Mouse (Mus musculus): ENCODE data around the gene Insl3. TPM values are rescaled to one million over a fixed set of nuclear protein-coding genes. Genes with fewer than 3 reads are reported as not detected.
A peak's percentile ranks its signal among the peaks of the same experiment; 100 is the strongest.

Insl3 gene
- polyA plus RNA-seq, 1 experiment from 2014 or later, result 0.48 TPM

DNA sequence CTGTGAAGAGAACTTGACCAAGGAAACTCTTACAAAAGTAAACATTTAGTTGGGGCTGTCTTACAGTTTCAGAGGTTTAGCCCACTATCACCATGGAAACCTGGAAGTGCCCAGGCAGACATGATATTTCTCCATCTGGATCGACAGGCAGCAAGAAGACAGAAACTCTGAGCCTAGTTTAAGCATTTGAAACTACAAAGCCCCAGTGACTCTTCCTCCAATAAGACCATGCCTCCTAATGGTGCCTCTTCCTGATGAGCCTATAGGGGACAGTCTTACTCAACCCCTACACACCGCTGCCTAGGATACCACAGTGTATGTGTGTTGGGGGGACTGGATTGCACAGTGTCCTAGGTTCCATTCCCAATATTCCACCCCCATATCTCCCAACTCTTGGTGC lies 14.9 kb upstream of the Insl3 start:
- WGBS, result 60% methylated on average over 2 of the region's 2 CpGs
- ATAC-seq (ENCODE audit: low FRiP score) (no peak), DNase-seq (ENCODE audit: low spot score, missing footprints) (peak; percentile 72)
- no peak overlapping the region for H3K4me2 ChIP-seq
- H3K9ac ChIP-seq (ENCODE audit: low read length), result no peak overlapping the region
- H3K4me3 ChIP-seq (ENCODE audit: low read depth, low read length), result no peak overlapping the region
- no peak overlapping the region for H3K27ac ChIP-seq (ENCODE audit: low read depth, low read length)
- H3K4me1 ChIP-seq (ENCODE audit: control insufficient read depth, insufficient read depth, low read length), result peaks cover 17% of the 10 kb centered on the region
- peaks cover 40% of the 10 kb centered on the region for H3K27me3 ChIP-seq (ENCODE audit: control insufficient read depth, insufficient read depth, low read length)
- H3K36me3 ChIP-seq (ENCODE audit: control insufficient read depth, insufficient read depth, low read length), result no peaks in the 10 kb centered on the region
- no peaks in the 10 kb centered on the region for H3K9me3 ChIP-seq (ENCODE audit: control insufficient read depth, low read length)

DNA sequence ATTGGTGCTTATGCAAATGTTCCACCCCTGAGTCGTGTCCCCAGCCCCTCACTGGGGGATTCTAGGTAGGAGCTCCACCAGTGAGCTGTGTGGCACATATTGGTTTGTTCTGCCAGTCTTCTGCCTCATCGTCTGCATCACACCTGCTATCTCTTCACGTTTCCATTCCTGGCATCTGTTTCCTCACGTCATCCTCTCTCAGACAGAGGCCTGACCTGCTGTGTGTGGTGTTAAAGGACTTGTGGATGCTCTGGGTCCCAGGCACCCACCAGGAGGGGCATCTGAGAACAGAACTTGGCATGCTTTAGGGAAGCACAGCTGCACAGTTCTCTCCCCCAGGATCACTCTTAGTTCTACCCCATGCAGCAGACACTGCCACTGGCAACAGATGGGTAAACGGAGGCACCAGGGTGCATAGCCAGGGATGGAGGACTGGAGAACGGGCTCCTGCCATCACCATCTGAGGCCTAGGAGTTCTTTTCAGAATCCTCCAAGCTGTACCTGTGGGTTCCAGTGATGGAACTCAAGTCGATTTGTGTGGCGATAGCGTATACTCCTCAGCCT lies 13.5 kb upstream of the Insl3 start:
- Histone ChIP-seq H3K9ac (ENCODE audit: low read length) (peak overlapping the region; percentile 66), H3K9me3 (ENCODE audit: control insufficient read depth, low read length) (no peaks in the 10 kb centered on the region), H3K4me3 (ENCODE audit: low read depth, low read length) (no peak overlapping the region), H3K27ac (ENCODE audit: low read depth, low read length) (no peak overlapping the region), H3K4me2 (peak overlapping the region; percentile 86; the same call in 1 of the 2 replicates), H3K36me3 (ENCODE audit: control insufficient read depth, insufficient read depth, low read length) (no peaks in the 10 kb centered on the region), H3K27me3 (ENCODE audit: control insufficient read depth, insufficient read depth, low read length) (peaks cover 49% of the 10 kb centered on the region), H3K4me1 (ENCODE audit: control insufficient read depth, insufficient read depth, low read length) (peaks cover 12% of the 10 kb centered on the region)
- WGBS, result 31% methylated on average over 9 of the region's 9 CpGs
- ATAC-seq (ENCODE audit: low FRiP score), result no peak
- peak; percentile 60 for DNase-seq (ENCODE audit: low spot score, missing footprints)

DNA sequence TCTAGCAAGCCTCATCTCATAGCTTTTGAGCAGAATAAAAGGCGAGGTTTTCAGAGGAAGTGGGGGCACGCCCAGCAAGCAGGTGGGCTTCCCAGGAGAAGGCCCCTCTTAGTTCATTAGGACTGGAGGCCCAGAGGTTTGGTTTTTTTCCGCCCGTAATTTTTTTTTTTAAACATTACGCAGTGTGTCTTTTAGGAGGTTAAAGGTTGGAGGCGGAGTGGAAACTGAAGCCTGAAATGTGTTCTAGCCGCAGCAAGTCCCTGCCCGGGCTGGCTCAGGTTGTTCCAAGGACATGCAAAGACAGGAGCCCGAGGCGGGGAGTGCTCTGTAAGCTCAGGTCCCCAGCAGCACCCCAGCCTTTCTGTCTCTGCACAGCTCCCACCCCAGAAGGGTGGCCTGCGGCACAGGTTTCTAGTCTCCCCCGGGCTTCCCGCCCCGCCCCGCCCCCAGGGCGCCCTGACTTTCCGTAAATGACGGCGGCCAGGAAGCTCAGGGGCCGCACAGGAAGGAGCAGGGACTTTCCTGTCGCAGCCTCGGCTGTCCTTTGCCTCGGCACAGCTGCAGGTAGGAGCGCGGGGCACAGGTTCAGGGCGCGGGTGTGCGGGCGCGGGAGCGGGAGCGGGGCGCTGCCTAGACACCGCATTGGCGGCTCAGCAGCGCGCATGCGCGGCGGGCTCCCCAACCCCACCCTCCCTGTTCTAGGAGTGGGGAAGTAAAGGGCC lies 12.8 kb upstream of the Insl3 start, which contains the start of gene Jak3:
TSS of gene Jak3 (plus strand) at position 277 of the 722 bp plus-strand sequence.
- peak within 1 kb of the TSS; percentile 61 for H3K4me3 ChIP-seq (ENCODE audit: low read depth, low read length)
- WGBS, result 2% methylated on average over 40 of the region's 40 CpGs
- H3K4me2 ChIP-seq, result peak within 1 kb of the TSS; percentile 86
- peak within 1 kb of the TSS; percentile 66 for H3K9ac ChIP-seq (ENCODE audit: low read length)
- DNase-seq (ENCODE audit: low spot score, missing footprints) (peak; percentile 89), ATAC-seq (ENCODE audit: low FRiP score) (no peak; the same call in 1 of the 2 replicates)
- H3K9me3 ChIP-seq (ENCODE audit: control insufficient read depth, low read length), result no peaks in the 10 kb centered on the region
- H3K36me3 ChIP-seq (ENCODE audit: control insufficient read depth, insufficient read depth, low read length), result no peaks in the 10 kb centered on the region
- peaks cover 55% of the 10 kb centered on the region for H3K27me3 ChIP-seq (ENCODE audit: control insufficient read depth, insufficient read depth, low read length)
- H3K4me1 ChIP-seq (ENCODE audit: control insufficient read depth, insufficient read depth, low read length), result peaks cover 8% of the 10 kb centered on the region
- no peak within 1 kb of the TSS for H3K27ac ChIP-seq (ENCODE audit: low read depth, low read length)

DNA sequence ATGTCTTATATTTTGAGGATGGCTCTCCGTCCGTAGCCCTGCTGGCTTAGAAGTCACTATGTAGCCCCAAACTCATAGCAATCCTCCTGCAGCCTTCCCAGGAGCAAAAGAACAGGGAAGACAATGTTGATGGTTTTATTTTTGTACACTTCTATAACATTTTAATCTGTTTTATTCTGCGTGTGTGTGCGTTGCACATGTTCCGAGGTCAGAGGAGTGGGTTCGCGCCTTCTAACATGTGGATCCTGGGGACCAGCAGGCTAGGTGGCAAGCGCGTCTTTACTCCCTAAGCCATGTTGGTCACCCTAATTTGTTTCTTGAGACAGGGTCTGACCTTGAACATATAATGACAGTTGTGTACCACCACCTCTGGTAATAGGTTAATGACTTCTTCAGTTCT lies 12.2 kb upstream of the Insl3 start:
- ATAC-seq (ENCODE audit: low FRiP score) (no peak), DNase-seq (ENCODE audit: low spot score, missing footprints) (peak; percentile 86)
- Histone ChIP-seq H3K36me3 (ENCODE audit: control insufficient read depth, insufficient read depth, low read length) (no peaks in the 10 kb centered on the region), H3K27ac (ENCODE audit: low read depth, low read length) (no peak overlapping the region), H3K27me3 (ENCODE audit: control insufficient read depth, insufficient read depth, low read length) (peaks cover 61% of the 10 kb centered on the region), H3K4me3 (ENCODE audit: low read depth, low read length) (peak overlapping the region; percentile 61), H3K4me1 (ENCODE audit: control insufficient read depth, insufficient read depth, low read length) (peaks cover 5% of the 10 kb centered on the region), H3K9me3 (ENCODE audit: control insufficient read depth, low read length) (no peaks in the 10 kb centered on the region), H3K4me2 (peak overlapping the region; percentile 86), H3K9ac (ENCODE audit: low read length) (peak overlapping the region; percentile 66; the same call in 1 of the 2 replicates)
- WGBS, result 50% methylated on average over 9 of the region's 9 CpGs

DNA sequence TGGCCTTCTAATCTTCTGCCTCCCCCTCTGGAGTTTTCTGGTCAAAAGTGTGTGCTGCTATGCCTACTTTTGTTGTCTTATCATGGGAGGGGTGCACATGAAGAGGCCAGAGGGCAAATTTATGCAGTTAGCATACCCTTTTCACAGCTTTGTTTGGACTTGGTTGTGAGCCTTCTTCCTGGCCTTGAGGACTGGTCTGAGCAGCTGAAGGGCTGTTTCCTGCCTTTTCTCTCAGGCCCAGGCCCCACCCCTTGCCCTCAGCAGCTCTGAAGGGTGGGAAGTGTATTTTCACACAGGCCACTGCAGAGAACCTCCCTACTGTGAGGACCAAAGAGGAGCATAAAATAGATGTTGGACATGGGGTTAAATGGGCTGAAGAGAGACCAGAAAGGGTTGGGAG lies 11.5 kb upstream of the Insl3 start:
- Histone ChIP-seq H3K9ac (ENCODE audit: low read length) (no peak overlapping the region), H3K9me3 (ENCODE audit: control insufficient read depth, low read length) (no peaks in the 10 kb centered on the region), H3K27me3 (ENCODE audit: control insufficient read depth, insufficient read depth, low read length) (peaks cover 69% of the 10 kb centered on the region), H3K4me3 (ENCODE audit: low read depth, low read length) (no peak overlapping the region), H3K27ac (ENCODE audit: low read depth, low read length) (no peak overlapping the region), H3K36me3 (ENCODE audit: control insufficient read depth, insufficient read depth, low read length) (no peaks in the 10 kb centered on the region), H3K4me1 (ENCODE audit: control insufficient read depth, insufficient read depth, low read length) (peaks cover 3% of the 10 kb centered on the region), H3K4me2 (no peak overlapping the region)
- ATAC-seq (ENCODE audit: low FRiP score) (no peak), DNase-seq (ENCODE audit: low spot score, missing footprints) (no peak)

DNA sequence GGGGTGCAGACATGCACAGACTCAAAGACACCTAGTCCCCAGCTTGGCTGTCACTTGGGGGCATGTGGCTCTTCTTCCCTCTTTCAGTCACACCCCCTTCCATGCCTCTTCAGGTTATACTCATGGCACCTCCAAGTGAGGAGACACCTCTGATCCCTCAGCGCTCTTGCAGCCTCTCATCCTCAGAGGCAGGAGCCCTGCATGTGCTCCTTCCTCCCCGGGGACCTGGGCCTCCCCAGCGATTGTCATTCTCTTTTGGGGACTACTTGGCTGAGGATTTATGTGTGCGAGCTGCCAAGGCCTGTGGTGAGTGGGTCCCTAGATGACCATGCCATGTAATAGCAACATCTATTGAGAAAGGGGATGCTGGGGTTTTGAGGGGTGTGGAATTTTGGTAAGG lies 10.8 kb upstream of the Insl3 start:
- Histone ChIP-seq H3K27ac (ENCODE audit: low read depth, low read length) (no peak overlapping the region), H3K4me3 (ENCODE audit: low read depth, low read length) (no peak overlapping the region), H3K9ac (ENCODE audit: low read length) (no peak overlapping the region), H3K4me2 (no peak overlapping the region), H3K4me1 (ENCODE audit: control insufficient read depth, insufficient read depth, low read length) (peaks cover 3% of the 10 kb centered on the region), H3K36me3 (ENCODE audit: control insufficient read depth, insufficient read depth, low read length) (no peaks in the 10 kb centered on the region), H3K9me3 (ENCODE audit: control insufficient read depth, low read length) (no peaks in the 10 kb centered on the region), H3K27me3 (ENCODE audit: control insufficient read depth, insufficient read depth, low read length) (peaks cover 76% of the 10 kb centered on the region)
- 63% methylated on average over 4 of the region's 4 CpGs for WGBS
- ATAC-seq (ENCODE audit: low FRiP score), result no peak
- no peak for DNase-seq (ENCODE audit: low spot score, missing footprints)

DNA sequence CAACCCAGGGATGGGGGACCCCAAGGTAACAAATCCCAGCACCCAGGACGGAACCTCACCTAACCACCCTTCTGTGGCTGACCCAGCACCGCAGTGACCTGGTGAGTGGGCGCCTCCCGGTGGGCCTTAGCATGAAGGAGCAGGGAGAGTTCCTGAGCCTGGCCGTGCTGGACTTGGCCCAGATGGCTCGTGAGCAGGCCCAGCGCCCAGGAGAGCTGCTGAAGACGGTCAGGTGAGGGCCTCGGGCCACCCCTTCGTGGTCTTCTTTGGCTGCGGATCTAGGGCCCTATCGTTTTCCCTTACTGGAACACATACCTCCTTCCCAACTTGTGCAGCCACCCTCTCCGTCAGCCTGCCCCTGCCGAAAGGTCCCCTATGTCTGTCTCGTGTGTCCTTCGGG lies 9.9 kb upstream of the Insl3 start:
- 8% methylated on average over 16 of the region's 16 CpGs for WGBS
- no peak for DNase-seq (ENCODE audit: low spot score, missing footprints)
- Histone ChIP-seq H3K9ac (ENCODE audit: low read length) (no peak overlapping the region), H3K36me3 (ENCODE audit: control insufficient read depth, insufficient read depth, low read length) (no peaks in the 10 kb centered on the region), H3K4me1 (ENCODE audit: control insufficient read depth, insufficient read depth, low read length) (peaks cover 3% of the 10 kb centered on the region), H3K4me2 (peak overlapping the region; percentile 37), H3K9me3 (ENCODE audit: control insufficient read depth, low read length) (no peaks in the 10 kb centered on the region), H3K27ac (ENCODE audit: low read depth, low read length) (no peak overlapping the region), H3K4me3 (ENCODE audit: low read depth, low read length) (no peak overlapping the region), H3K27me3 (ENCODE audit: control insufficient read depth, insufficient read depth, low read length) (peaks cover 85% of the 10 kb centered on the region)
- ATAC-seq (ENCODE audit: low FRiP score), result no peak

DNA sequence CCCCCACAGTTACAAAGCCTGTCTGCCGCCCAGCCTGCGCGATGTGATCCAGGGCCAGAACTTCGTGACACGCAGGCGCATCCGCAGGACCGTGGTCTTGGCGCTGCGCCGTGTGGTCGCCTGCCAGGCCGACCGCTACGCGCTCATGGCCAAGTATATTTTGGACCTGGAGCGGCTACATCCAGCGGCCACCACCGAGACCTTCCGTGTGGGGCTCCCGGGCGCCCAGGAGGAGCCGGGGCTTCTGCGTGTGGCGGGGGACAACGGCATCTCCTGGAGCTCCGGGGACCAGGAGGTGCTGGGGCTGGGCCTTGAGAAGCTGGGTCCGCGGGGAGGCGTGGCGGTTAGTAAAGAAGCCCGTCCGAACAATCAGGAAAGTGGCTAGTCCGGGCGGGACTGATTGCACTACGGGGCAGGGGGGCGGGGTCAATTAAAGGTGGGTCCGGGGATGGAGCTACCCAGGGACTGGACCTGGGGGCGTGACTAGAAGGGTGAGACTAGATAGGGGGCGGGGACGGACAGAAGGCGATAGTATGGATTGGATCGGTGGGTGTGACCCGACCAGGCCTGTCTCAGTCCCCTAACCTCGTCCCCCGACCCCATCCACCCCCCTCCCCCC lies 9.4 kb upstream of the Insl3 start:
- no peak overlapping the region for H3K9ac ChIP-seq (ENCODE audit: low read length)
- no peak overlapping the region for H3K27ac ChIP-seq (ENCODE audit: low read depth, low read length)
- peaks cover 3% of the 10 kb centered on the region for H3K4me1 ChIP-seq (ENCODE audit: control insufficient read depth, insufficient read depth, low read length)
- H3K36me3 ChIP-seq (ENCODE audit: control insufficient read depth, insufficient read depth, low read length), result no peaks in the 10 kb centered on the region
- no peaks in the 10 kb centered on the region for H3K9me3 ChIP-seq (ENCODE audit: control insufficient read depth, low read length)
- ATAC-seq (ENCODE audit: low FRiP score) (0 out of 2 replicates have a peak, but pooled peaks have one; percentile 22), DNase-seq (ENCODE audit: low spot score, missing footprints) (no peak)
- peaks cover 90% of the 10 kb centered on the region for H3K27me3 ChIP-seq (ENCODE audit: control insufficient read depth, insufficient read depth, low read length)
- H3K4me2 ChIP-seq, result peak overlapping the region; percentile 37
- WGBS, result 4% methylated on average over 46 of the region's 46 CpGs
- H3K4me3 ChIP-seq (ENCODE audit: low read depth, low read length), result no peak overlapping the region

DNA sequence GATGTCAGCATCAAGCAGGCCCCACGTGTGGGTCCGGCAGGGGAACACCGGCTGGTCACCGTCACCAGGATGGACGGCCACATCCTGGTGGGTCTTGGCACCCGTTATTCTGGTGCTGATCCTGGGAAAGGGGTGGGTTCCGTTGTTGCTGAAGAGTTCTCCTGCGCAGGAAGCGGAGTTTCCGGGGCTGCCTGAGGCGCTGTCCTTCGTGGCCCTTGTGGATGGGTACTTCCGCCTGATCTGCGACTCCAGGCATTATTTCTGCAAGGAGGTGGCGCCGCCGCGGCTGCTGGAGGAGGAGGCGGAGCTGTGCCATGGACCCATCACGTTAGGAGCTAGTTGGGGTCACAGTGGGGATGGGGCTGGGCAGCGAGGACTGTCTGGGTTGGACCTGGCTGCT lies 8.5 kb upstream of the Insl3 start:
- DNase-seq (ENCODE audit: low spot score, missing footprints), result peak; percentile 93
- H3K4me3 ChIP-seq (ENCODE audit: low read depth, low read length), result no peak overlapping the region

More for the DNA sequence above, 8.5 kb upstream of the Insl3 start:
- H3K27ac ChIP-seq (ENCODE audit: low read depth, low read length), result no peak overlapping the region
- H3K9me3 ChIP-seq (ENCODE audit: control insufficient read depth, low read length), result no peaks in the 10 kb centered on the region
- H3K36me3 ChIP-seq (ENCODE audit: control insufficient read depth, insufficient read depth, low read length), result no peaks in the 10 kb centered on the region
- H3K4me2 ChIP-seq, result no peak overlapping the region
- H3K9ac ChIP-seq (ENCODE audit: low read length), result no peak overlapping the region
- no peak for ATAC-seq (ENCODE audit: low FRiP score)
- H3K4me1 ChIP-seq (ENCODE audit: control insufficient read depth, insufficient read depth, low read length), result peaks cover 3% of the 10 kb centered on the region
- WGBS, result 2% methylated on average over 21 of the region's 21 CpGs
- peaks cover 93% of the 10 kb centered on the region for H3K27me3 ChIP-seq (ENCODE audit: control insufficient read depth, insufficient read depth, low read length)
